Mouse (Mus musculus) T-helper 2 cell (primary cell): ENCODE results near the gene Hils1.
"Not testable (repeated sequence)": the region's sequence is repeated elsewhere in the genome, so short reads cannot be mapped to it uniquely, and the experiment has no call there.

Experiments
- in situ Hi-C: fragments of 300-600 bp; cut with MboI, MseI; formaldehyde crosslinking; loops from one replicate; pipeline ENCODE4 v1.15.1; 2025; ENCODE audit warnings: high pct_unique_total_duplicates

Hils1 gene

DNA sequence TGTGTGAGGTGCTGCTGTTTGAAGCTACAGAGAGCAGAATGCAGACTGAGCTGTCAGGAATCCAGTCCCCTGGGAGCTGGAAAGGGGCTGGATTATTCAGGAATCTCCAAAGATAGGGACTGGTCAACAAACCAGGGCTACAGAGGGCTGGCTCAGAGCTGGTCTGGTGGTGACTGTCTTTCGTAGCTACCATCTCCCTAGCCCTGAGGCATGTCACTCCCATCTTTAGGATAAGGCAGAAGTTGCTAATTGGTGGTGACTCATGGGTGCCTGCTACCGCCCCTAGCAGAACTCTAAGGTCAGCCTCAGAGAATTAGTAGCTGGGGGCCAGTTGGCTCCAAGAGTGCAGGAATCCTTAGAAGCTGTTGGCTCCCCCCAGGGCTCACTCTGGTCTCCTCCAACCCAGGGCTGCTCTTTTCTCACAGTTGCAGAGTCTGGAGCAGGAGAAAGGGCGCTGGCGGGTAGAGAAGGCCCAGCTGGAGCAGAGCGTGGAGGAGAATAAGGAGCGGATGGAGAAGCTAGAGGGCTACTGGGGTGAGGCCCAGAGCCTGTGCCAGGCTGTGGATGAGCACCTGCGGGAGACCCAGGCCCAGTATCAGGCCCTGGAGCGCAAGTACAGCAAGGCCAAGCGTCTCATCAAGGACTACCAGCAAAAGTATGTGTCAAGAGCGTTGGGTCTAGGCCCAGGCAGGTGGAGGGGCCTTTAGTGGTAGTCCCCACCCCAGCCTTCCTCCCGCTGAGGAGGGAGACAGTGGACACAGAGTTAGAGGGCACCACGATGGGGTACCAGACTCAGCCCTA, 36.9 kb downstream of the Hils1 start:
- in situ Hi-C loops = no loop called here

GRCm38 (mm10) chr11:95004937-95005198, 37.5 kb downstream of the Hils1 start:
- in situ Hi-C loops = no loop called here

GRCm38 (mm10) chr11:95006038-95006437, 38.6 kb downstream of the Hils1 start:
- in situ Hi-C loops = no loop called here

DNA sequence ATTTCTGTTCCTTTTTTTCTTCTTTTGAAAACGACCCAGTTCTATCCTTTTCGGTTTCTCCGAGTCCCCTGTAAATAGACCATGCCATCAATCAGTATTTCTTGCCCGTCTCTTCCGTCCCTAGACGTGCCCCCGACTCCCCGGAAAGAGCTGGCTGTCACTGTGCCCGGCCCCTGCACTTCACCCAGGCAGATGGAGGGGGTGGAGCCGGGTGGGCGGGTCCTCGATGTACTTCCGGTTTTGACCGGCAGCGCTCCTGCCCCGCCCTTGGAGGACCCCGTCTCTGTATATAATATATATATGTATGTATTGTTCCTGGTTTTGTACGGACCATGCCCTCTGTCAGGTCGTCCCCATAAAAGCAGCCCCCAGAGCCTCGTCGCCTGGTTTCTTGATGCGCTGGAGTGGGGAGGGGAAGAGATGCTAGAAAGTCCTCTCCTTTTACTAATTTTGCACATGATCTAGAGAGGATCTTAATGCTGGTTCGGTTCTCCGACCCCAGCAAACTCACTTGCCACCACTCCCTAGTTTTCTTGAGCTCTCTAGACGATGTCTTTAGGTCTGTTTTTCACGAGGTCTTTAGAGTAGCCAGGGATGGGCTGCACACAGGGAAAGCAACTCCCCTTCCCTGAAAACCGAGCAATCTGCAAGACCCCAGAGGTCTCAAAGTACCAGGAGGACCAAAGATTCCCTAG, 39.3 kb downstream of the Hils1 start:
- in situ Hi-C loops = no loop called here

DNA sequence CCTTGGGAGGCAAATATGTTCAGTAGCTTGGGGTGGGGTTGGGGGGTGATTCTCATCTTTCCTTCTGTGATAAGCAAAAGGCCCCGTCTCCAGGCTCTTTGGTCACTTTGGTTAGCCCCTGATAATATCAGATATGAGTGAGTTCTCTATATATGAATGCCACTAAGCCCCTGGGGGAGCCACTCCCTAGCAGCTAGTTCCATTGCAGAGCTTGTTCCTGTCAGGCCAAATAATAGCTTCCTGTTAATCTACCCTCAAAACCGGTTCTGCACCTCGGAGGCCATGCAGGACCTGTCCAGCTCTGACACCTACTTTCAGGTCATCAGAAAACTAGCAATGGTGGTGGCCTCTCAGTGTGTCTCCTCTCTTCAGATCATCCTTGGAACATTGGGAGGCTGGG, 40.0 kb downstream of the Hils1 start:
- in situ Hi-C loops = no loop called here

DNA sequence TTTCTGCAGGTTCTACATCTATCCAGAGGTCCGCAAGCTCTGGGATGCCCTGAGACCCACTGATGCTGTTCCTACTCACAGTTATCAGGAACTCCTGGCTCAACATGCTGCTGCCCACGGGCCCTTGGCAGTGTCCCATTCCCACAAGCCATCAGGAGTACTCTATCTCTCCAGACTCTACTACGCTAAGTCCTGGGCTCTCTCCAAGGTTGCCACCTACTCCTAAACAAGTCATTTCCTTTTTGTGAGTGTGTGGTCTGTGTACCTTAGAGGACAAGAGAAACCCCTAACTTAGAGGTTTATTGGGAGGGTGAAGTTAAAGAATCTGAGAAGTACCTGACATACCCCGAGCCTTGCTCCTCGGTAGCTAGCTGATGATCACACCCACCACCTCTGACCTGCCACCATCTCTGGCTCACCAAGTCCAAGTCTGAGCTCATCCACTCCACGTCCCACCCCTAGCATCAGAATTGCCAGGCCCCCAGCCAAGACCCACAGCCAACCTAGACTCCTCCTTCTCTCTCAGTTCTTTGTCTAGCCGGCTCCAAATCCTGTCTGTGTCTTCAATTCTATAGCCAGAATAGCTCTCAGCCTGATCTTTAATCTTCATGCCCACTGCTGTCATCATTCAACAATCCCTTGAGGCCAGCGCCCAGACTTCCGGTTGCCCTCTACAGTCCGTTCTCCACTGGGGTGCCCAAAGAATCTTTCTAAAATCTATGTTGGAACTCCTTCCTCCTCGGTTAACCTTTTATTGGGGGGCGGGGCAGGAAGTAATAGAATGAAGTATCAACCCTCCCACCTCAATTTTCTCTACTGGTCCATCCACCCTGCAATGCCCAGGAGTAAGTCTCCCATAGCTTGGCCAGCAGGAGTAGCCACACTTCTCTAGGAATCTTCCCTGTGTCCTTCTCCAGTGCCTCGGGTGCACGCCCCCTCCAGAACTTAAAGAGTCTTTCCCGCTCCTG, 41.6 kb downstream of the Hils1 start:
- in situ Hi-C loops = no loop called here

DNA sequence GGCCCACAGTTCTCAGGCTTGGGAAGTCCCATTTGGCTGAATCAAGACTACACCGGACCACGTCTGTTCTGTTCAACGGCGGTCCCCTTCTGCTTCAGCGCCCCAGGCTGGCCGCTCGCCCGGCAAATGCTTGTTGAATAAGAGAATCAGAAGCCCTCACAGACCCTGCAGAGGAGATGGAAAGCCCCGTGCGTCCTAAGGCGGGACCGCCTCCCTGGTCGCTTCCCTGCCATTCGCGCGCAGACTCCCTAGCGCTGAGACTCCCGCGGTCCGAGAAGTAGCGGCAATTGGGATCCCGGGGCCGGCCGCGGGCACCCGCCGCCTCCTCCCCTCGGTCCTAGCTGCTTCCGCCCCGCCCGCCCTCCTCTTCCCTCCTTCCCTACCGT, 42.2 kb downstream of the Hils1 start, which contains the start of gene Samd14:
Samd14 (plus strand) TSS at position 251 of the 386 bp plus-strand sequence.
- in situ Hi-C loops = no loop called here

DNA sequence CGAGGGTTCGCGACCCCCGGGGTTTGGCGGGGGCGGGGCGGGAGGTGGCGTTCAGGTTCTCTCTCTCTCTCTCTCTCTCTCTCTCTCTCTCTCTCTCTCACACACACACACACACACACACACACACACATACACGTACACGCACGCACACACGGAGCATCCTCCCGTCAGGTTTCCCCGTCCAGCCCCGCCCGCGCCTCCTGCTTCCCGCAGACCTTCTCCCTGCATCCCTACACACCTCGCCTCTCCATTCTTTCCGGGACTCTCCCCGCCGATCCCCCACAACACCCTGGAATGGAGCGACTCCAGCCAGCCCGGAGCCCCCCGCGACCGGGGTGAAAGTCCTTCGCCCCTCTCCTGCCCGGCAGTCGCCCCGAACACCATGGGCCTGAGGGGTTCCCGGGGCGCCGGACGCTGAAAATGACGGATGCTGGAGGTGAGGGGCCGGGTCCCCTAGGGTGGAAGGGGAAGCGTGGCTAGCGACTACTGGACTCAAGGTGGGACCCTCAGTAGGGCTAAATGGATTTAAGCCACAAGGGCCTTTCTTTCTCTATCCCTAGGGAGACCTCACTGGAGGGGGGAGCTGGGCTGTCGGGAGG, 42.8 kb downstream of the Hils1 start:
- in situ Hi-C loops = no loop called here

DNA sequence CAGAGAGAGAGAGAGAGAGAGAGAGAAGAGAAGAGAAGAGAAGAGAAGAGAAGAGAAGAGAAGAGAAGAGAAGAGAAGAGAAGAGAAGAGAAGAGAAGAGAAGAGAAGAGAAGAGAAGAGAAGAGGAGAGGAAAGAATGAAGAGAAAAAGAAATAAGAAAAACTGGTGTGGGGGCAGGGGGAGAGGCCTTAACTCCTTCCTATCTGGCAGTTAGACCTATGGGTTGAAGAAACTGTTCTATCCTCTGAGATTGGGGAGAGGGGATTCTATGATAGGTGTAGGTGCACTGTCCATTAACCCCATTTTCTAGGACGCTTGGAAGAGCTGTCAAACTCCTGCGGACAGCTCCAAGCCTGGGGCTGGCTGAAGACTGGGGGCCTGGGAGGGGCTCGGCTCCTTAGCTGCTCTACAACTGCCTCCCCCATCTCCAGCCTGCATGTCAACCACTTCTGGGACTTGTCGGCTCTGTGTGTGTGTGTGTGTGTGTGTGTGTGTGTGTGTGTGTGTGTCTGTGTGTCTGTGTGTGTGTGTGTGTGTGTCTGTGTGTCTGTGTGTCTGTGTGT, 43.5 kb downstream of the Hils1 start:
- in situ Hi-C loops = not testable (repeated sequence)

- in situ Hi-C loops = no loop called here
These were observed 44.0 kb downstream of the Hils1 start for GRCm38 (mm10) chr11:95011416-95011815.

- in situ Hi-C loops = no loop called here
These were observed 44.7 kb downstream of the Hils1 start for GRCm38 (mm10) chr11:95012075-95012474.

DNA sequence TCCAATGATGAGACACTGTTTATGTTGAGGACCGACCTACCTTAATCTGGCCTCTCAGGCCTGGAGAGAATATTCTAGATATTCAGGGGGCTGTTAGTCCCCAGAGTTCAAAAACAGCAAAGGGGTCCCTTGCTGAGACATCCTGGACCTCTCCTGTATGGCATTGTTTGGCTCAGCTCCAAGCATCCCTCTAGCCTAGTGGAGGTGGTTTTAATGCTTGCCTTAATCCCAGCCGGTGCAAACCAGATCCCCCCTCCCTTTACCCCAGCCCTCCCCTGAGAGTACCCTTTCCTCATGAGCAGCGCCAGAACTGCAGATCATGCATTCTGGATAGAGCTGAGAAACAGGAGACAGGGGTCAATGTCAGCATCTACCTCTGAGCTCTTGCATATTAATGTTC, 45.1 kb downstream of the Hils1 start:
- in situ Hi-C loops = no loop called here

GRCm38 (mm10) chr11:95015484-95015883, 48.1 kb downstream of the Hils1 start:
- in situ Hi-C loops = no loop called here
